Mouse (Mus musculus): ENCODE data around the gene Siglece.

The Siglece gene

GRCm38 (mm10) chr7:43625065-43625464 is 34.9 kb downstream of the Siglece start:
- no peak for DNase-seq

GRCm38 (mm10) chr7:43623819-43624218 is 36.1 kb downstream of the Siglece start:
- DNase-seq = no peak

GRCm38 (mm10) chr7:43622927-43623326 is 37.0 kb downstream of the Siglece start:
- no peak for DNase-seq

DNA sequence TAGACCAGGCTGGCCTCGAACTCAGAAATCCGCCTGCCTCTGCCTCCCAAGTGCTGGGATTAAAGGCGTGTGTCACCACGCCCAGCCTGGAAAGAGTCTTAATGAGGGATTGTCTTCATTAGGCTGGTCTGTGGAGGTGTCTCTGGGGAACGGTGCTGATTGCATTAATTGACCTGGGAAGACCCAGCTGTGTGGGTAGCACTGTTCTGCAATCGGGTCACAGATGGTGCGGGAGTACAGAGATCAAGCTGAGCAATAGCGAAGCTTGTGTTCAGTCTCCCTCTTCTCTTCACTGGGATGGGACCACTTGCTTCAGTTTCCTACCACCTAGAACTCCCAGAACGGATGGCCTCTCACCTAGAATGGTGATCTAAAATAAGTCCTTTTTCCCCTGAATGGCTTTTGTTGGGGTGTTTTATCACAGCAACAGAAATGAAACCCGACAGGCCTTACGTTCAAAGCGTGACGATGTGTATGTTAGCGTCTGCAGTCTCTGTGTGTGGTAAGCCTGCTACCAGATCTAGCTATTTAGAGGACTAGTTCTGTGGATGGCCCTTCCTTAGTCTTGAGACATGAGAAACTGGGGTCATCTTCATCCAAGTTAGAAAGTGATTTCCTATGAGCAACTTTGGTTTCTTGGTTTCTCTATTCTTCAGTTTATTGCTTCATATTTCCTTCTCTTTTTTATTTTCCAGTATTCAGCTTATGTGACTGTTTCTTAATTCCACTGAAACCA is 46.0 kb downstream of the Siglece start:
- DNase-seq = no peak

DNA sequence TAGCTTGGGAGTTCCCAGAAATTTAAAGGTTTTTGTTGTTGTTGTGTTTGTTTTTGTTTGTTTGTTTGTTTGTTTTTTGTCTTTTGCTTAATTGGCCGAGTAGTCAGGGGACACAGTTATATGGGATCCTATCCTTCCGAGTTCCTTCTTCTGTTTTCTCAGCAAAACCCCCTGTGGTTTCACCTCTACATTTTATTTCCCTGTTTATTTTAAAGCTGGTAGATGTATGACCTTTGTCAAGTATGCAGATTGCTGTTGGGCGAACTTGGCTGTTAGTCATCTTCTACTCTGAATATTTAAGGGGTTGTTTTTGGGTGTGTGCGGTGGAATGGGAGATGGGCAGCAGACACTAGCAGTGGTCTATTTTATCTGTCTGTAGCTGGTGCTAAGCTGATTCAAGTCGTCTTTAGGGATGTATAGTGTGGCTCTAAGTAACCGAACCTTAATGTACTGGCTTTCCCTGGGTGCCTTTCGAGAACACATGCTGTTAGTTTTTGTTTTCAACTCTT is 51.6 kb downstream of the Siglece start:
- DNase-seq = no peak

GRCm38 (mm10) chr7:43607743-43608287 is 52.1 kb downstream of the Siglece start:
- no peak for DNase-seq

DNA sequence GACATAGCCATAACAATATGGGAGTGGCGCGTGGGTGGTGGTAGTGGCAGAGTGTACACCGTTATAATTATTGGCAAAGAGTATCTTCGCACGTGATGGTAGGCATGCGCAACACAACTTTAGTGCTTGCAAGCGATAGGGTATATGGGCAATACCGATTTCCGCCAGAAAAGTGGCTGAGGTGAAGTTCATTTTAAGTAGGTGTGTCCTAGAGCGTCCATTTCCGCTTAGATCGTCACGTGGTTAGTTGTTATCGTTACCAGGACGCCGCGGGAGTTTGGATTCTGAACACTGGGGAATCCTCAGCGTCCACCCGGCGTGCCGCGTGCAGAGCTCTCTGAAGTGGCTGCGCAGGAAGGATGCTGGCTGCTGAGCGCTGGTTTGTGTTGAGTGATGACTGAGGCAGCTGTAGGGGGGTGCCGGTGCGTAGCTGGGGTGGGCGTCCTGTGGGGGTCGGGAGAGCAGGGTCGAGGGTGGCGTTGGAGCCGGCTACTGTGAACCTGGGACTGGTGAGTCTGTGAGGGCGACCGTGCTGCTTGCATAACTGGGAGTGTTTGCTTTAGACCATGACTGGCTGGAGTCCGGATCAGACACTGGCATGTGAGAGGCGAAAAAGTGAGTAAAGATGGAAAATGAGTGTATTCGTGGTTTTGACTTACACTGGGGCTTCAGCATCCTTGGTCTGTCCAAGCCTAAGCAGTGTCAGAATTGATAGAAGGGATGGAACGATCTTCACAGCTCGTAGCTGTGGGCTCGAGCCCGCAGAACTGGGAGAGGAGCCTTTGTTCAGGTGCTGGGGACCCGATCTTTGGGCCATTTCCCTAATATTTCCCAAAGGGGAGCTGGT is 52.8 kb downstream of the Siglece start, which contains the start of gene Zfp819:
Zfp819 (plus strand) TSS at position 274 of the 847 bp plus-strand sequence.
- peak; percentile 45 for DNase-seq

DNA sequence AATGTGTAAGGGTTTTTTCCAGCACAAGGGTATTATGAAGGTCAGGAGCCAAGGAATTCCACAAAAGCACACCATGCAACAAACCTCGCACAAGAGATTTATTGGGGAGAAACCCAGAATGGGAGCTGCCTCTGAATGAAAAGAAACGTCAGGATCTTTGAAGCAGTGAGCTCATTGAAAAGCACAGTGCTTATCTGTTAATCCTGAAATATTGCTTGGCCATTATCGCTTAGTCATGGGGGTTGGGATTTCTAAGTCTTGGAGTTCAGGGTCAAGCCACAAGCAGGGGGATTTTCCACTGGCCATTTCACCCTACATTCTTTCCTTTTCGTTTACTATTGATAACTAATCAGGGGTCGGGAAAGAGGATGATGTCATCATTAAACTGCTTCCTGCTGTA is 58.1 kb downstream of the Siglece start:
- no peak for DNase-seq

All from thymus, postnatal 14 days (tissue).